Mouse (Mus musculus): ENCODE data around the gene Nanog.

Nanog gene

DNA sequence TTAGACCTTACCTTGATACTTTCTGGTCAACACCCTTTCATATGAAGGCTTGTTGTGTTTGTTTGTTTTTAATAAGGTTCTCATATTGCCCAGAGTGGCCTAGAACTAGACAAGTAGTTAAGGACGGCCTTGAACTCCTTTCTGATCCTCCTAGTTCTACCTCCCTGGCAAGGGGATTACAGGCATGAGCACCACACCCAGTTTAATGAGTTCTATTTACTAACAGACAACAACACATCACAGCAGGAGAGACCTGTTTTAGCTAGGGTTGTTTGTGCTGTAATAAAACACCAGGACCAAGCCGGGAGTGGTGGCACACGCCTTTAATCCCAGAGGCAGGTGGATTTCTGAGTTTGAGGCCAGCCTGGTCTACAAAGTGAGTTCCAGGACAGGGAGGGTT is 55.2 kb downstream of the Nanog start:
- no peak for DNase-seq (ENCODE audit: low spot score)

DNA sequence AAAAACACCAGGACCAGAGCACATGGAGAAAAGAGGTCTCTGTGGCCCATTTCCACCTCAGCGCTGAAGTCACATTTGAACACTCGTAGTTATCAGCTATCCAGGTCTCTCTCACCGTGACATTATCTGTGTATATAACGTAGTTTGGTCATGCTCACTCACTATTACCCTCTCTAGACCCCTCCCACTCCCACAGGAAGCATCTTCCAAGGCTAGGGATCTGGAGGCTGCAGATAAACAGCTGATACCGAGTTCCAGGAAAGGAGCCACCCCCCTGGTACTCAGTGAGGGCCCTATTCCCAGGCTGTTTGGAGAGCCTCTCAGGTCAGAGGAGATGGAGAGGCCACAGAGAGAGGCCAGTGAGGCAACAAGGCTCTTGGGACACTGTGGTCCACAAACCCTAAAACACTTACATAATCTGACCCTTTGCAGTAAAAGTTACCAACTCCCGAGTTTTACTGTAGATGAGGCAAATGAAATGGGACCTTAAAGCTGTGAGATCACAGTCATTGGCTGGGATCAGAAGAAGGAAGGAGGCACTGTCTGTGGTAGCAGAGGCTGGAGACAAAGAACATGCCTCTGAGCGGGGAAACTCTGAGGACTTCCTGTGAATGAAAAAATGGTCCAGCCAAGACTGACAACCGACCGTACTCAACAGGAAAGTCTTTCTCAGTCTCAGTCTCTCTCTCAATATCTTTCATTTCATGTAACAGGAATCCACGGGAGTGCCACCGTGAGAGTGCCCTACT is 55.8 kb downstream of the Nanog start:
- no peak for DNase-seq (ENCODE audit: low spot score)

DNA sequence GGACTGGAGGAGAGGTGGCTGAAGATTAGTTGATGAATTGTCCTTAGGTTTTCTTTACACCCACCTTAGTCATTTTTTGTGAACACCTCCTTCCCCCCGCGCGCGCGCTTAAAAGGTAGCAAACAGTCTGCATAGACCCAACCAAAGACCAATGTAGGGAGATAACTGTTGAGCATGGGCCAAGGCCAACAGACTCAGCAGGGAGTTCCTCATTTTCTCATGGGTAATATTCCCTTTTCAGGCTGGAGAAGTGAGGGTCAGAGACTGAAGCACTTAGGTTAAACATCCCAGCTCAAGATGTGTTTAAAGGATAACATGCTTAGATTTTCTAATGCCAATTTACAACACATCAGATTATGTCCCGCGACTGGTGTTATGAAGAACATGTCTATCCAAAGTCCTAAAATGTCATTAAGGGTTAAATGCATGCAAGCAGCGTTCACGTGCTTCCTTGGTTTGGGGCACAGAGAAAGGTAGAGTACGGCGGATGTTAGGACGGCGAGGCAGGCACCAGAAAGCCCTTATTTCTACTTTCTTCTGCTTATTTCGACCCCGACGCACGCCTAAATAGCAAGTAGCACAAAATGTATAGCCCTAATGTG is 56.7 kb downstream of the Nanog start:
- no peak for DNase-seq (ENCODE audit: low spot score)

All from adipocyte (in vitro differentiated cells).